Mouse (Mus musculus) limb, embryonic 12.5 days (tissue): ENCODE measurements around the gene Fam163b. TPM values are rescaled to one million over a fixed set of nuclear protein-coding genes. Genes with fewer than 3 reads are reported as not detected.

Experiments
- ATAC-seq: fragments of 200-750 bp; cut with Nextera tagmentation; 2 replicates; pipeline ENCODE4 v1.8.0; 2017; ENCODE audit warnings: low read depth, moderate TSS enrichment; ENCODE audit not compliant: insufficient number of reproducible peaks, insufficient read depth, low FRiP score, low TSS enrichment
- H3K27ac ChIP-seq: fragments of 300-500 bp; sonication (generic); 2 replicates; pipeline ENCODE4 v1.5.1; 2016; ENCODE audit warnings: mild to moderate bottlenecking, moderate library complexity
- H3K27me3 ChIP-seq: fragments of 300-500 bp; sonication (generic); 2 replicates; pipeline ENCODE4 v1.6.1; 2016; ENCODE audit warnings: mild to moderate bottlenecking, moderate library complexity
- H3K36me3 ChIP-seq: fragments of 300-500 bp; sonication (generic); 2 replicates; pipeline ENCODE4 v1.6.1; 2016; ENCODE audit warnings: mild to moderate bottlenecking, moderate library complexity
- H3K4me1 ChIP-seq: fragments of 300-500 bp; sonication (generic); replicated peaks from 2 replicates; pipeline ENCODE4 v1.6.1; 2016
- H3K4me2 ChIP-seq: fragments of 300-500 bp; sonication (generic); 2 replicates; pipeline ENCODE4 v1.6.1; 2016; ENCODE audit warnings: mild to moderate bottlenecking, moderate library complexity
- H3K4me3 ChIP-seq: fragments of 300-500 bp; sonication (generic); replicated peaks from 2 replicates; pipeline ENCODE4 v1.5.1; 2016; ENCODE audit warnings: mild to moderate bottlenecking
- H3K9ac ChIP-seq: fragments of 300-500 bp; sonication (generic); replicated peaks from 2 replicates; pipeline ENCODE4 v1.6.1; 2016; ENCODE audit warnings: mild to moderate bottlenecking, moderate library complexity
- H3K9me3 ChIP-seq: fragments of 300-500 bp; sonication (generic); 2 replicates; pipeline ENCODE4 v1.6.1; 2016; ENCODE audit warnings: mild to moderate bottlenecking, moderate library complexity
- WGBS: fragments of 180-500 bp; shearing (Covaris S2); methylation state at CpG from one replicate; pipeline ENCODE4 v1.1.7; 2016; 5-methylcytosine and 5-hydroxymethylcytosine counted together
- polyA plus RNA-seq: library from polyadenylated mRNA; unstranded; fragments of >200 nt; fragmentation: Nextera tagmentation; extraction: Ambion mirVana; gene quantifications from 2 replicates; pipeline ENCODE4 v1.2.1, GENCODE M21; 2016

Fam163b gene
- polyA plus RNA-seq, 1 experiment from 2014 or later, result 0.75 TPM

GRCm38 (mm10) chr2:27128990-27129389, 13.3 kb downstream of the Fam163b start:
- H3K9me3 ChIP-seq, result no peaks in the 10 kb centered on the region
- H3K27ac ChIP-seq, result no peak overlapping the region
- H3K27me3 ChIP-seq, result peaks cover 10% of the 10 kb centered on the region; the same call in 1 of the 2 replicates
- no peak overlapping the region for H3K9ac ChIP-seq
- no peaks in the 10 kb centered on the region for H3K36me3 ChIP-seq
- no peak overlapping the region for H3K4me3 ChIP-seq
- no peak for ATAC-seq
- no peak overlapping the region for H3K4me2 ChIP-seq
- H3K4me1 ChIP-seq, result peaks cover 12% of the 10 kb centered on the region
- WGBS, result 77% methylated on average over 3 of the region's 3 CpGs

- H3K4me1 ChIP-seq, result peaks cover 37% of the 10 kb centered on the region
- no peak overlapping the region for H3K4me2 ChIP-seq
- H3K27ac ChIP-seq, result no peak overlapping the region
- no peaks in the 10 kb centered on the region for H3K9me3 ChIP-seq
- H3K36me3 ChIP-seq, result no peaks in the 10 kb centered on the region
- H3K4me3 ChIP-seq, result no peak overlapping the region
- H3K27me3 ChIP-seq, result peaks cover 10% of the 10 kb centered on the region; the same call in 1 of the 2 replicates
- no peak overlapping the region for H3K9ac ChIP-seq
- 59% methylated on average over 4 of the region's 4 CpGs for WGBS
- no peak for ATAC-seq
Measured at GRCm38 (mm10) chr2:27126496-27126895, 15.8 kb downstream of the Fam163b start.

- WGBS, result 40% methylated on average over 10 of the region's 10 CpGs
- Histone ChIP-seq H3K9me3 (no peaks in the 10 kb centered on the region), H3K27me3 (peaks cover 10% of the 10 kb centered on the region; the same call in 1 of the 2 replicates), H3K4me2 (no peak overlapping the region), H3K9ac (no peak overlapping the region), H3K36me3 (no peaks in the 10 kb centered on the region), H3K4me3 (no peak overlapping the region), H3K4me1 (peaks cover 42% of the 10 kb centered on the region), H3K27ac (no peak overlapping the region)
- ATAC-seq, result no peak
Measured at GRCm38 (mm10) chr2:27125979-27126378, 16.3 kb downstream of the Fam163b start.

GRCm38 (mm10) chr2:27123121-27123520, 19.2 kb downstream of the Fam163b start:
- ATAC-seq, result no peak
- H3K9ac ChIP-seq, result no peak overlapping the region
- peak overlapping the region; percentile 44; the same call in 1 of the 2 replicates for H3K4me2 ChIP-seq
- no peaks in the 10 kb centered on the region for H3K36me3 ChIP-seq
- H3K4me1 ChIP-seq, result peaks cover 70% of the 10 kb centered on the region
- H3K27me3 ChIP-seq, result peaks cover 16% of the 10 kb centered on the region
- H3K9me3 ChIP-seq, result no peaks in the 10 kb centered on the region
- no peak overlapping the region for H3K4me3 ChIP-seq
- 81% methylated on average over 4 of the region's 4 CpGs for WGBS
- H3K27ac ChIP-seq, result peak overlapping the region; percentile 90

GRCm38 (mm10) chr2:27122578-27122977, 19.7 kb downstream of the Fam163b start:
- Histone ChIP-seq H3K4me2 (peak overlapping the region; percentile 44), H3K9ac (no peak overlapping the region), H3K4me3 (no peak overlapping the region), H3K36me3 (no peaks in the 10 kb centered on the region), H3K27ac (peak overlapping the region; percentile 90), H3K9me3 (no peaks in the 10 kb centered on the region), H3K4me1 (peaks cover 71% of the 10 kb centered on the region), H3K27me3 (peaks cover 11% of the 10 kb centered on the region)
- peak; percentile 16 for ATAC-seq
- WGBS, result 15% methylated on average over 9 of the region's 9 CpGs

GRCm38 (mm10) chr2:27121626-27122355, 20.5 kb downstream of the Fam163b start:
- H3K4me1 ChIP-seq, result peaks cover 73% of the 10 kb centered on the region
- no peak overlapping the region for H3K9ac ChIP-seq
- H3K4me2 ChIP-seq, result peak overlapping the region; percentile 44
- WGBS, result under 1% methylated on average over 9 of the region's 9 CpGs
- no peaks in the 10 kb centered on the region for H3K9me3 ChIP-seq
- H3K4me3 ChIP-seq, result no peak overlapping the region
- ATAC-seq, result peak; percentile 91
- peak overlapping the region; percentile 90 for H3K27ac ChIP-seq
- peaks cover 6% of the 10 kb centered on the region for H3K27me3 ChIP-seq
- no peaks in the 10 kb centered on the region for H3K36me3 ChIP-seq

GRCm38 (mm10) chr2:27120241-27120641, 22.1 kb downstream of the Fam163b start:
- 80% methylated on average over 8 of the region's 8 CpGs for WGBS
- no peak for ATAC-seq
- no peak overlapping the region for H3K4me3 ChIP-seq
- H3K9ac ChIP-seq, result no peak overlapping the region
- H3K4me1 ChIP-seq, result peaks cover 68% of the 10 kb centered on the region
- H3K36me3 ChIP-seq, result no peaks in the 10 kb centered on the region
- no peaks in the 10 kb centered on the region for H3K9me3 ChIP-seq
- H3K4me2 ChIP-seq, result no peak overlapping the region
- H3K27ac ChIP-seq, result peak overlapping the region; percentile 90; the same call in 1 of the 2 replicates
- peaks cover 6% of the 10 kb centered on the region for H3K27me3 ChIP-seq

- Histone ChIP-seq H3K9me3 (no peaks in the 10 kb centered on the region), H3K4me3 (no peak overlapping the region), H3K27ac (peak overlapping the region; percentile 31; the same call in 1 of the 2 replicates), H3K4me2 (no peak overlapping the region), H3K36me3 (no peaks in the 10 kb centered on the region), H3K9ac (no peak overlapping the region), H3K27me3 (peaks cover 6% of the 10 kb centered on the region), H3K4me1 (peaks cover 69% of the 10 kb centered on the region)
- no peak for ATAC-seq
- 78% methylated on average over 2 of the region's 2 CpGs for WGBS
Measured at GRCm38 (mm10) chr2:27119766-27120165, 22.5 kb downstream of the Fam163b start.

- peaks cover 6% of the 10 kb centered on the region for H3K27me3 ChIP-seq
- H3K27ac ChIP-seq, result no peak overlapping the region
- H3K36me3 ChIP-seq, result no peaks in the 10 kb centered on the region
- 51% methylated on average over 4 of the region's 4 CpGs for WGBS
- H3K4me2 ChIP-seq, result no peak overlapping the region
- no peaks in the 10 kb centered on the region for H3K9me3 ChIP-seq
- peaks cover 73% of the 10 kb centered on the region for H3K4me1 ChIP-seq
- H3K4me3 ChIP-seq, result no peak overlapping the region
- H3K9ac ChIP-seq, result no peak overlapping the region
- no peak for ATAC-seq
Measured at GRCm38 (mm10) chr2:27118452-27118851, 23.8 kb downstream of the Fam163b start.

- Histone ChIP-seq H3K9me3 (no peaks in the 10 kb centered on the region), H3K4me1 (peaks cover 30% of the 10 kb centered on the region), H3K27me3 (peaks cover 6% of the 10 kb centered on the region), H3K36me3 (peaks cover 2% of the 10 kb centered on the region; the same call in 1 of the 2 replicates), H3K4me2 (no peak overlapping the region), H3K4me3 (no peak overlapping the region), H3K9ac (no peak overlapping the region; the same call in 1 of the 2 replicates), H3K27ac (0 out of 2 replicates have a peak overlapping the region, but pooled peaks have one; percentile 31)
- ATAC-seq, result no peak
- 90% methylated on average over 10 of the region's 10 CpGs for WGBS
Measured at GRCm38 (mm10) chr2:27114169-27114568, 28.1 kb downstream of the Fam163b start.

- no peak overlapping the region for H3K4me2 ChIP-seq
- peaks cover 6% of the 10 kb centered on the region; the same call in 1 of the 2 replicates for H3K27me3 ChIP-seq
- ATAC-seq, result no peak
- peaks cover 12% of the 10 kb centered on the region; the same call in 1 of the 2 replicates for H3K36me3 ChIP-seq
- no peak overlapping the region for H3K27ac ChIP-seq
- WGBS, result 84% methylated on average over 20 of the region's 20 CpGs
- H3K9ac ChIP-seq, result no peak overlapping the region
- H3K4me3 ChIP-seq, result no peak overlapping the region
- H3K9me3 ChIP-seq, result no peaks in the 10 kb centered on the region
- peaks cover 19% of the 10 kb centered on the region for H3K4me1 ChIP-seq
Measured at GRCm38 (mm10) chr2:27112585-27112984, 29.7 kb downstream of the Fam163b start.
